Mouse (Mus musculus): ENCODE measurements around the gene Gltp. TPM values are rescaled to one million over a fixed set of nuclear protein-coding genes. Genes with fewer than 3 reads are reported as not detected.

The Gltp gene
- total and polyA plus RNA-seq, 3 experiments: 23.8 to 90.4 (median 25.5) TPM

- Histone ChIP-seq H3K27ac (ENCODE audit: insufficient read depth, low read depth) (no peak overlapping the region), H3K4me2 (ENCODE audit: insufficient read depth, low read depth, poor library complexity, severe bottlenecking) (no peak overlapping the region), H3K27me3 (replicated peaks) (peaks cover 17% of the 10 kb centered on the region), H3K4me1 (ENCODE audit: control insufficient read depth in 1 of 2, insufficient read depth in 2 of 2) (peaks cover 3 to 23% of the 10 kb centered on the region in 2 experiments; a peak in 3 of 4 replicates), H3K36me3 (replicated peaks in 1 of 2; ENCODE audit: control insufficient read depth in 1 of 2, insufficient read depth in 1 of 2, low read length in 1 of 2) (no peaks in the 10 kb centered on the region), H3K79me2 (replicated peaks; ENCODE audit: control insufficient read depth, extremely low read depth, insufficient read depth, poor library complexity, severe bottlenecking) (no peaks in the 10 kb centered on the region), H3K9ac (ENCODE audit: insufficient read depth, low read depth) (no peak overlapping the region), H3K9me3 (replicated peaks; ENCODE audit: low read length) (no peaks in the 10 kb centered on the region), H3K4me3 (replicated peaks in 1 of 3; ENCODE audit: low read depth in 2 of 3, low read length in 2 of 3, poor library complexity in 1 of 3) (no peak overlapping the region)
- no peak for TF ChIP-seq HCFC1 (IDR thresholded peaks at IDR 0.05; ENCODE audit: low read depth, low read length)
- TF ChIP-seq CHD2 (IDR thresholded peaks at IDR 0.05; ENCODE audit: low read length): no peak
- no peak for TF ChIP-seq USF1 (IDR thresholded peaks at IDR 0.05; ENCODE audit: low read depth, low read length)
- no peak for TF ChIP-seq TBP (conservative IDR thresholded peaks at IDR 0.05; ENCODE audit: low read depth, low read length)
- TF ChIP-seq CTCF (conservative IDR thresholded peaks at IDR 0.05 in 1 of 2, IDR thresholded peaks at IDR 0.05 in 1 of 2; ENCODE audit: low read depth in 2 of 2, low read length in 2 of 2): no peak
- no peak for TF ChIP-seq USF2 (conservative IDR thresholded peaks at IDR 0.05; ENCODE audit: low read depth, low read length)
- no peak for TF ChIP-seq MAZ (IDR thresholded peaks at IDR 0.05; ENCODE audit: low read depth, low read length)
- DNase-seq (ENCODE audit: extremely low read depth): no peak
- dilution Hi-C loops (cut with MboI; ENCODE audit: extremely low pct_ligation_motif_present, extremely low pct_unique_long_range_greater_than_20kb, low sequenced_read_pairs): no loop called here
- in situ Hi-C loops (cut with MboI; ENCODE audit: low pct_ligation_motif_present, low pct_unique_long_range_greater_than_20kb, low sequenced_read_pairs): no loop called here
Observed at GRCm38 (mm10) chr5:114636091-114636490, 54.7 kb downstream of the Gltp start.

GRCm38 (mm10) chr5:114631336-114631735, 59.4 kb downstream of the Gltp start:
- peaks cover 2 to 5% of the 10 kb centered on the region in 2 experiments; a peak in 1 of 4 replicates for H3K4me1 ChIP-seq (ENCODE audit: control insufficient read depth in 1 of 2, insufficient read depth in 2 of 2)
- H3K79me2 ChIP-seq (replicated peaks; ENCODE audit: control insufficient read depth, extremely low read depth, insufficient read depth, poor library complexity, severe bottlenecking): no peaks in the 10 kb centered on the region
- H3K4me2 ChIP-seq (ENCODE audit: insufficient read depth, low read depth, poor library complexity, severe bottlenecking): no peak overlapping the region
- H3K36me3 ChIP-seq (replicated peaks in 1 of 2; ENCODE audit: control insufficient read depth in 1 of 2, insufficient read depth in 1 of 2, low read length in 1 of 2): no peaks in the 10 kb centered on the region
- no peak overlapping the region for H3K9ac ChIP-seq (ENCODE audit: insufficient read depth, low read depth)
- H3K9me3 ChIP-seq (replicated peaks; ENCODE audit: low read length): no peaks in the 10 kb centered on the region
- dilution Hi-C loops (cut with MboI; ENCODE audit: extremely low pct_ligation_motif_present, extremely low pct_unique_long_range_greater_than_20kb, low sequenced_read_pairs) (no loop called here), in situ Hi-C loops (cut with MboI; ENCODE audit: low pct_ligation_motif_present, low pct_unique_long_range_greater_than_20kb, low sequenced_read_pairs) (loop anchor here (5.0 kb wide), 1 partner anchor 61 kb away; the partner anchor contains the start of gene Gltp)
- peak; percentile 33 for DNase-seq (ENCODE audit: extremely low read depth)
- peaks cover 4% of the 10 kb centered on the region for H3K27me3 ChIP-seq (replicated peaks)
- H3K4me3 ChIP-seq (replicated peaks in 1 of 3; ENCODE audit: low read depth in 2 of 3, low read length in 2 of 3, poor library complexity in 1 of 3): no peak overlapping the region
- H3K27ac ChIP-seq (ENCODE audit: insufficient read depth, low read depth): no peak overlapping the region
- peak; percentile 33 for TF ChIP-seq RAD21 (IDR thresholded peaks at IDR 0.05; ENCODE audit: low read depth, low read length)
- no peak for TF ChIP-seq EP300 (IDR thresholded peaks at IDR 0.05; ENCODE audit: low read length)
- no peak for TF ChIP-seq RCOR1 (conservative IDR thresholded peaks at IDR 0.05; ENCODE audit: low read depth, low read length)
- TF ChIP-seq POLR2A (IDR thresholded peaks at IDR 0.05; ENCODE audit: low read depth, low read length): no peak
- TF ChIP-seq MAZ (IDR thresholded peaks at IDR 0.05; ENCODE audit: low read depth, low read length): no peak
- TF ChIP-seq TCF12 (IDR thresholded peaks at IDR 0.05; ENCODE audit: low read depth, low read length): no peak
- TF ChIP-seq MAX (IDR thresholded peaks at IDR 0.05; ENCODE audit: low read length): no peak
- no peak for TF ChIP-seq KAT2A (IDR thresholded peaks at IDR 0.05; ENCODE audit: insufficient replicate concordance, low read length)
- TF ChIP-seq SMC3 (IDR thresholded peaks at IDR 0.05; ENCODE audit: low read depth, low read length): peak; percentile 43
- TF ChIP-seq GABPA (IDR thresholded peaks at IDR 0.05; ENCODE audit: insufficient replicate concordance, low read depth, low read length): no peak
- TF ChIP-seq CTCF (conservative IDR thresholded peaks at IDR 0.05 in 1 of 2, IDR thresholded peaks at IDR 0.05 in 1 of 2; ENCODE audit: low read depth in 2 of 2, low read length in 2 of 2): peak; percentile 65 to 75

All from CH12.LX (cell line).